Mouse (Mus musculus) layer of hippocampus, adult 2 months (tissue): ENCODE results near the gene Rrp8. TPM values are rescaled to one million over a fixed set of nuclear protein-coding genes. Genes with fewer than 3 reads are reported as not detected.
"Not testable (repeated sequence)": the region's sequence is repeated elsewhere in the genome, so short reads cannot be mapped to it uniquely, and the experiment has no call there.

Experiments used
- DNase-seq, 2 experiments: peaks; one replicate each; pipeline ENCODE4 v3.0.0; 2022; ENCODE audit warnings: low spot score in 2 of 2
- H3K27ac ChIP-seq: fragments of 200-600 bp; 2 replicates; pipeline ENCODE4 v1.8.1; 2022
- H3K4me3 ChIP-seq: fragments of 200-600 bp; 2 replicates; pipeline ENCODE4 v1.8.1; 2022; ENCODE audit warnings: mild to moderate bottlenecking
- CTCF ChIP-seq: fragments of 200-600 bp; conservative IDR thresholded peaks from 2 replicates; pipeline ENCODE4 v1.8.1; 2022; ENCODE audit warnings: antibody characterized with exemption, mild to moderate bottlenecking, moderate library complexity
- total RNA-seq, 2 experiments: library from RNA; stranded (reverse); gene quantifications; 2 replicates each; pipeline ENCODE4 v1.2.3; 2021

Gene Rrp8
- total RNA-seq, 2 experiments from 2014 or later = 8.9 to 14.3 TPM

GRCm38 (mm10) chr7:105740851-105741250 is 3.7 kb upstream of the Rrp8 start:
- TF ChIP-seq CTCF = no peak
- no peak overlapping the region for H3K27ac ChIP-seq
- H3K4me3 ChIP-seq = no peak overlapping the region
- no peak for DNase-seq

GRCm38 (mm10) chr7:105740089-105740795 is 3.1 kb upstream of the Rrp8 start:
- no peak for DNase-seq
- no peak for TF ChIP-seq CTCF
- Histone ChIP-seq H3K27ac (no peak overlapping the region), H3K4me3 (no peak overlapping the region)

GRCm38 (mm10) chr7:105738948-105739347 is 1.8 kb upstream of the Rrp8 start:
- Histone ChIP-seq H3K27ac (no peak overlapping the region; the same call in 1 of the 2 replicates), H3K4me3 (no peak overlapping the region; the same call in 1 of the 2 replicates)
- DNase-seq = no peak
- no peak for TF ChIP-seq CTCF

- DNase-seq = no peak
- H3K27ac ChIP-seq = peak overlapping the region; percentile 18; the same call in 1 of the 2 replicates
- H3K4me3 ChIP-seq = peak overlapping the region; percentile 96; the same call in 1 of the 2 replicates
- TF ChIP-seq CTCF = no peak
These were observed 1.1 kb upstream of the Rrp8 start for GRCm38 (mm10) chr7:105738286-105738685.

- no peak for DNase-seq
- Histone ChIP-seq H3K4me3 (peak overlapping the region; percentile 96), H3K27ac (peak overlapping the region; percentile 96; the same call in 1 of the 2 replicates)
- TF ChIP-seq CTCF = no peak
These were observed 463 bp upstream of the Rrp8 start for GRCm38 (mm10) chr7:105737648-105738047.

- Histone ChIP-seq H3K27ac (peak within 1 kb of the TSS; percentile 96), H3K4me3 (peak within 1 kb of the TSS; percentile 96)
- TF ChIP-seq CTCF = 0 out of 2 replicates have a peak, but pooled peaks have one; percentile 6
- peak; percentile 91 to 93 for DNase-seq
These were observed 802 bp downstream of the Rrp8 start, which contains the start of gene Ilk for GRCm38 (mm10) chr7:105736264-105736901. TSS of gene Ilk (plus strand) at chr7:105736592.

- not testable (repeated sequence) for DNase-seq
- Histone ChIP-seq H3K27ac (peak overlapping the region; percentile 96), H3K4me3 (peak overlapping the region; percentile 96)
These were observed 1.7 kb downstream of the Rrp8 start for GRCm38 (mm10) chr7:105735464-105735863.

GRCm38 (mm10) chr7:105734826-105735225 is 2.4 kb downstream of the Rrp8 start:
- Histone ChIP-seq H3K27ac (no peak overlapping the region), H3K4me3 (no peak overlapping the region)
- DNase-seq = no peak
- TF ChIP-seq CTCF = no peak

GRCm38 (mm10) chr7:105733836-105734235 is 3.3 kb downstream of the Rrp8 start:
- Histone ChIP-seq H3K4me3 (no peak overlapping the region), H3K27ac (no peak overlapping the region)
- no peak for DNase-seq
- no peak for TF ChIP-seq CTCF

- no peak overlapping the region for H3K4me3 ChIP-seq
- peak overlapping the region; percentile 87 for H3K27ac ChIP-seq
- DNase-seq = peak in 1 of 2 experiments; percentile 46
- no peak for TF ChIP-seq CTCF
These were observed 8.3 kb downstream of the Rrp8 start for GRCm38 (mm10) chr7:105728701-105729428.

GRCm38 (mm10) chr7:105726980-105727325 is 10.2 kb downstream of the Rrp8 start:
- Histone ChIP-seq H3K27ac (peak overlapping the region; percentile 63), H3K4me3 (no peak overlapping the region)
- DNase-seq = no peak
- TF ChIP-seq CTCF = no peak

- TF ChIP-seq CTCF = peak; percentile 94
- peak; percentile 70 to 71 for DNase-seq
- Histone ChIP-seq H3K27ac (peak overlapping the region; percentile 63), H3K4me3 (no peak overlapping the region)
These were observed 10.8 kb downstream of the Rrp8 start for GRCm38 (mm10) chr7:105726144-105726979.
